Mouse (Mus musculus): Measurements from ENCODE around the gene Cdk5r2.

DNA sequence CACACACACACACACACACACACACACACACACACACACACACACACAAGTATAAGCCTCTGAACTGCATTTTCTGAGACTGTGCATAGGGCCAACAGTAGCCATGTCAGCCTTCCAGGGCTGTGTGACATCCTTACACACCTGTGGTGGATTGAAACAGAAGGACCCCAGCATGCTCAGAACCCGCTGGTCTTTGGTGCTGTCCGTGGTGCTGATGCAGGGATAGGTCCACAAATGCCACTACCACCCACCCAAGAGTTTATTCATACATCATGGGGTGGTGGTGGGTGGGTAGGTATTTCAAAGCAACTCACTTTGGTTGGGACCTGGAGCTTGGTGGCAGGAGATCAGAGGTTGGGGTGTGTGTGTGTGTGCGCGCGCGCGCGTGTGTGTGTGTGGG, 36.8 kb downstream of the Cdk5r2 start:
- TF ChIP-seq CTCF (IDR thresholded peaks at IDR 0.05; ENCODE audit: borderline replicate concordance, extremely low read depth, insufficient read depth, insufficient read length) (no peak), POLR2A (IDR thresholded peaks at IDR 0.05; ENCODE audit: borderline replicate concordance, extremely low read depth, insufficient read depth, insufficient read length, poor library complexity, severe bottlenecking) (no peak)

Data from brain, embryonic 14.5 days (tissue).